Mouse (Mus musculus) adrenal gland, postnatal 14 days (tissue): ENCODE data around the gene Psenen. TPM values are rescaled to one million over a fixed set of nuclear protein-coding genes. Genes with fewer than 3 reads are reported as not detected.

Source experiments
- DNase-seq: peaks from one replicate; pipeline ENCODE4 v3.0.0; 2021; ENCODE audit warnings: mixed read lengths
- microRNA-seq, 2 experiments: library from miRNA; unstranded; fragments of <30 nt; microRNA quantifications; one replicate each; pipeline ENCODE4 v1.2.0; 2021
- total RNA-seq: library from RNA; stranded (reverse); gene quantifications from 2 replicates; pipeline ENCODE4 v1.2.3, GENCODE M21; 2021

Gene Psenen
- total RNA-seq, 1 experiment from 2014 or later: 117 TPM

DNA sequence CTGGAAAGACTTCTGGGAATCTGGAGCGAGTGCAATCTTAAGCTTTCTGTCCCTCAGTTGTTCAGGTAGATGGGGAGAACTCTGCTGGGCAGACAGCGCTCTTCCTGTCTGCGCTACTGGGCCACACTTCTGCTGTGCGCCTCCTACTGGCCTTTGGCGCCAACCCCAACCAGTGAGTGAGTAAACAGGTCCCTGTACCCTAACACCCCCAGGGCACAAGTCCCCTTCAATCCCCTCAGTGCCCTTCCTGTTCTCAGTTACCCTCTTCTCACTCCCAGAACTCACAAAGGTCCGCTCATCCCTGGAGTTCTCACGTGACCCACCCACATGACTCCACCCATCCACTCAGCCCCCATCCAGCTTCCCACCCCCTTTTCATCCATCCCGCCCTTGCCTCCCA lies 45.1 kb downstream of the Psenen start:
- no peak for DNase-seq

DNA sequence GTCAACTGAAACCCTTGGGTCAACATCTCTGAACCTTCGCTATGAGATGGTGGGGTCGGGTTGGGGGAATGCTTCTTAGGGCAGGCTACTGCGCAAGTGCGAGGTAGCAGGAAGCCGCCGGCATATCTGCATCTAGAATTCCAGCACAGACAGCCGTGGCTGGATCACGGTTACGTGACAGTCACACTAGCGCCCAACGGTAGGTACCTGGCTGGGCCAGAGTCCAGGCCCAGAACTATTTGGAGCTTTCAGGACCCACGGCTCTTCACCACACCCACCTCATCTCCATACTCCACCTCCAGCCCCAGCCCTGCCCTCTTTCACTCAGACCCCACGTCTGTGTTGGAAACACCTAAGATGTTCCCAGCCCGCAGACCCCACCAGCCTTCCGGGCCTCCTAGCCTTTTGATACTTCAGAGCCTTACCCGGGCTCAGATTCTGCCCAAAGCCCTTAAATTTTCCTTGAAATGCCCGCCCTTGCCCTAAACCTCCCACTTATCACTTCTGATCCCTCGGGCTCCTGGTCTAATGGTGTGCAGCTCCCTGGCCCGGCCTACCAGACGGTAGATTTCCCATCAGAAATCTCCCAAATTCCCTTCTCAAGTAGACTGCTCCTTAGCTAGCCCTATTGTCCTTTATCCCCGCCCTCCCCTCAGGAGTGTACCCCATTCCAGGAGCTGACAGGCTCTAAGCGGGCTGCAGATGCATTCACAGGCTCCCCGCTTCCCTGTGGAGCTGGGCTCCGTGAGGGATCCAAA lies 48.2 kb downstream of the Psenen start:
- no peak for DNase-seq

Small RNAs within 50 kb of the gene (microRNA-seq; reads per million reads assigned to microRNA genes)
- gene Gm38670: 1.1 to 2.6 reads per million in 2 experiments
- gene Mir3569: 0 to 0.43 reads per million in 2 experiments

Other genes starting within 250 kb of the Psenen start
- gene Syne4, start 248.8 kb downstream of the Psenen start, total RNA-seq: 23.5 and 30.2 TPM in 2 replicates
- gene E130208F15Rik, start 241.9 kb downstream of the Psenen start, total RNA-seq: 2.2 and 3.6 TPM in 2 replicates
- 15.0 and 19.6 TPM in 2 replicates for gene Sdhaf1, start 239.7 kb downstream of the Psenen start, total RNA-seq
- gene Lrfn3, start 200.9 kb downstream of the Psenen start, total RNA-seq: 15.6 and 16.2 TPM in 2 replicates
- 19.9 and 30.9 TPM in 2 replicates for gene Tyrobp, start 149.9 kb downstream of the Psenen start, total RNA-seq
- 7.1 TPM in 1 of 2 replicates, not detected in the other for gene Hcst, start 143.8 kb downstream of the Psenen start, total RNA-seq
- 2.8 and 3.9 TPM in 2 replicates for gene Nfkbid, start 141.9 kb downstream of the Psenen start, total RNA-seq
- gene Aplp1, start 118.1 kb downstream of the Psenen start, total RNA-seq: 21.3 and 28.3 TPM in 2 replicates
- not detected in 2 replicates for gene Kirrel2, start 105.9 kb downstream of the Psenen start, total RNA-seq
- gene Nphs1, start 105.3 kb downstream of the Psenen start, total RNA-seq: 0.11 TPM in 1 of 2 replicates, not detected in the other
- 2.6 and 33.4 TPM in 2 replicates for gene Prodh2, start 70.0 kb downstream of the Psenen start, total RNA-seq
- gene Arhgap33, start 28.6 kb downstream of the Psenen start, total RNA-seq: 8.3 and 8.9 TPM in 2 replicates
- gene Hspb6, start 11.4 kb downstream of the Psenen start, total RNA-seq: 24.2 and 29.4 TPM in 2 replicates
- 7.6 and 9.2 TPM in 2 replicates for gene Proser3, start 11.3 kb downstream of the Psenen start, total RNA-seq
- gene Lin37, start 3.8 kb downstream of the Psenen start, total RNA-seq: 41.6 and 46.3 TPM in 2 replicates
- 60.3 and 66.8 TPM in 2 replicates for gene U2af1l4, start 326 bp downstream of the Psenen start, total RNA-seq
- gene Gm49396, start 283 bp downstream of the Psenen start, total RNA-seq: 3.8 and 4.6 TPM in 2 replicates
- 5.1 and 7.8 TPM in 2 replicates for gene Igflr1, start 1.8 kb upstream of the Psenen start, total RNA-seq
- 45.7 and 54.0 TPM in 2 replicates for gene Kmt2b, start 25.1 kb upstream of the Psenen start, total RNA-seq
- 0.85 and 1.1 TPM in 2 replicates for gene Zbtb32, start 35.3 kb upstream of the Psenen start, total RNA-seq
- 0.22 and 0.45 TPM in 2 replicates for gene Upk1a, start 49.2 kb upstream of the Psenen start, total RNA-seq
- 3,197 and 3,382 TPM in 2 replicates for gene Cox6b1, start 62.5 kb upstream of the Psenen start, total RNA-seq
- gene Etv2, start 72.2 kb upstream of the Psenen start, total RNA-seq: not detected in 2 replicates
- gene Rbm42, start 86.7 kb upstream of the Psenen start, total RNA-seq: 78.2 and 81.2 TPM in 2 replicates
- 10.4 and 11.9 TPM in 2 replicates for gene Haus5, start 101.4 kb upstream of the Psenen start, total RNA-seq
- not detected in 2 replicates for gene Pmis2, start 108.0 kb upstream of the Psenen start, total RNA-seq
- gene 2200002J24Rik, start 135.3 kb upstream of the Psenen start, total RNA-seq: 1.4 and 3.4 TPM in 2 replicates
- gene Atp4a, start 148.6 kb upstream of the Psenen start, total RNA-seq: 3.0 TPM in 2 replicates
- 215 and 242 TPM in 2 replicates for gene Tmem147, start 165.9 kb upstream of the Psenen start, total RNA-seq
- not detected in 2 replicates for gene Gapdhs, start 180.1 kb upstream of the Psenen start, total RNA-seq
- gene Sbsn, start 187.8 kb upstream of the Psenen start, total RNA-seq: 76.3 and 82.7 TPM in 2 replicates
- 2.2 and 3.5 TPM in 2 replicates for gene Dmkn, start 200.1 kb upstream of the Psenen start, total RNA-seq
- gene Krtdap, start 224.3 kb upstream of the Psenen start, total RNA-seq: 1.3 and 2.1 TPM in 2 replicates